Comparison of ENCODE assay signal across 13 mouse cellular contexts in the genomic region with DNA sequence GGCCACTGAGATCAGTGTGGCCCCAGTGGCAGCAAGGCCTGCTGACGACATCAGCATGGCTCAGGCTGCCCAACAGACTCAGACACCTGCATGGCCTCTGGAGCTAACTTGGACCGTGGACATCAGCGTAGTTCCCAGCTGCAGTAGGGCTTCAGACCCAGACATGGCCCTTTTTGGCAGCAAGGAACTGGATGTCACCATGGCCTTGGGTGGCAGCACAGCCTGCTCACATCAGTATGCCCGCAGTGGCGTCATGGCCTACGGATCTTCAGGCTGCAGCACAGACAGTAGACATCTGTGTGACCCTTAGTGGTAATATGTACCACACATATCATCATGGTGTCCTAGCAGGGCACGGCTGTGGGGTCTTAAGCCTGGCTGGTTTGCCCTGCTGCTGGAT.
"Had no signal": no experiment of that assay in that cellular context is flagged by ENCODE, and none has a peak within 500 bp of the region (broad histone marks: within the 10 kb centered on the region; RNA-seq: fewer than 3 reads in every experiment).

No protein-coding gene starts in this region.

- DNase-seq: gastrocnemius, adult 2 months; gastrocnemius, postnatal 10 days; gastrocnemius, postnatal 25 days; heart, adult 2 months; heart, postnatal 14 days; heart, postnatal 36 days; kidney, adult 18-20 months; kidney, adult 8-10 months; kidney, postnatal 10 days; kidney, postnatal 25 days; layer of hippocampus, adult 9-11 months; layer of hippocampus, postnatal 36 days; left cerebral cortex, postnatal 4 days had no signal
